Mouse (Mus musculus) myocyte (in vitro differentiated cells): ENCODE data around the gene Tvp23b. TPM values are rescaled to one million over a fixed set of nuclear protein-coding genes. Genes with fewer than 3 reads are reported as not detected.

ENCODE experiments used
- H3K27me3 ChIP-seq: one replicate; pipeline ENCODE4 v1.6.1; 2011; ENCODE audit not compliant: control insufficient read depth, insufficient read depth, insufficient read length
- H3K36me3 ChIP-seq: one replicate; pipeline ENCODE4 v1.6.1; 2011; ENCODE audit not compliant: control insufficient read depth, insufficient read depth
- H3K4me2 ChIP-seq: one replicate; pipeline ENCODE4 v1.6.1; 2011; ENCODE audit warnings: low read depth, control low read depth
- H3K4me3 ChIP-seq: one replicate; pipeline ENCODE4 v1.5.1; 2011; ENCODE audit warnings: mild to moderate bottlenecking, control low read depth, moderate library complexity
- H3K79me2 ChIP-seq: one replicate; pipeline ENCODE4 v1.6.1; 2011; ENCODE audit not compliant: control insufficient read depth, insufficient read depth
- H3ac ChIP-seq: one replicate; pipeline ENCODE4 v1.6.1; 2011; ENCODE audit not compliant: control insufficient read depth, insufficient read length
- CEBPB ChIP-seq: IDR thresholded peaks from 2 replicates; pipeline ENCODE4 v1.6.1; 2011; ENCODE audit warnings: mild to moderate bottlenecking, moderate library complexity; ENCODE audit not compliant: poor library complexity, insufficient read depth, severe bottlenecking
- E2F4 ChIP-seq: IDR thresholded peaks from one replicate; pipeline ENCODE4 v1.6.1; 2011; ENCODE audit warnings: mild to moderate bottlenecking, control low read depth, moderate library complexity; ENCODE audit not compliant: insufficient read depth
- MAX ChIP-seq: IDR thresholded peaks from one replicate; pipeline ENCODE4 v1.6.1; 2011; ENCODE audit warnings: low read depth, mild to moderate bottlenecking, control low read depth
- MYOD1 ChIP-seq, 3 experiments: IDR thresholded peaks; one replicate each; pipeline ENCODE4 v1.6.1; 2011; ENCODE audit warnings: control low read depth in 2 of 3, low read depth in 2 of 3, mild to moderate bottlenecking in 2 of 3, moderate library complexity in 1 of 3; ENCODE audit not compliant: insufficient read length in 2 of 3, control insufficient read depth in 1 of 3
- MYOG ChIP-seq, 3 experiments: IDR thresholded peaks; one replicate each; pipeline ENCODE4 v1.6.1; 2011; ENCODE audit warnings: control low read depth in 2 of 3, low read depth in 2 of 3, mild to moderate bottlenecking in 2 of 3; ENCODE audit not compliant: insufficient read length in 2 of 3, control insufficient read depth in 1 of 3, insufficient read depth in 1 of 3
- POLR2A ChIP-seq: IDR thresholded peaks from one replicate; pipeline ENCODE4 v1.6.1; 2011; ENCODE audit warnings: low read depth, mild to moderate bottlenecking, control low read depth, moderate library complexity; ENCODE audit not compliant: insufficient read length
- POLR2AphosphoS2 ChIP-seq: IDR thresholded peaks from one replicate; pipeline ENCODE4 v1.6.1; 2011; ENCODE audit warnings: low read depth, control low read depth; ENCODE audit not compliant: insufficient read length
- REST ChIP-seq: IDR thresholded peaks from one replicate; pipeline ENCODE4 v1.6.1; 2011; ENCODE audit warnings: mild to moderate bottlenecking, control low read depth, moderate library complexity; ENCODE audit not compliant: insufficient read depth, insufficient read length
- SRF ChIP-seq: IDR thresholded peaks from one replicate; pipeline ENCODE4 v1.6.1; 2011; ENCODE audit warnings: low read depth; ENCODE audit not compliant: control insufficient read depth, insufficient read length
- TCF12 ChIP-seq: IDR thresholded peaks from one replicate; pipeline ENCODE4 v1.6.1; 2011; ENCODE audit warnings: mild to moderate bottlenecking, control low read depth; ENCODE audit not compliant: poor library complexity, insufficient read depth, severe bottlenecking
- TCF3 ChIP-seq: IDR thresholded peaks from one replicate; pipeline ENCODE4 v1.6.1; 2011; ENCODE audit warnings: low read depth, control low read depth; ENCODE audit not compliant: insufficient read length
- USF1 ChIP-seq: IDR thresholded peaks from one replicate; pipeline ENCODE4 v1.6.1; 2011; ENCODE audit warnings: low read depth, mild to moderate bottlenecking, control low read depth, moderate library complexity
- polyA plus RNA-seq: library from polyadenylated mRNA; unstranded; fragments of >200 nt; fragmentation: generic; extraction: Trizol; gene quantifications from one replicate; pipeline ENCODE4 v1.2.1, GENCODE M21; 2012; ENCODE audit warnings: missing spikeins

Gene Tvp23b
- polyA plus RNA-seq, 1 experiment, result 18.2 TPM

DNA sequence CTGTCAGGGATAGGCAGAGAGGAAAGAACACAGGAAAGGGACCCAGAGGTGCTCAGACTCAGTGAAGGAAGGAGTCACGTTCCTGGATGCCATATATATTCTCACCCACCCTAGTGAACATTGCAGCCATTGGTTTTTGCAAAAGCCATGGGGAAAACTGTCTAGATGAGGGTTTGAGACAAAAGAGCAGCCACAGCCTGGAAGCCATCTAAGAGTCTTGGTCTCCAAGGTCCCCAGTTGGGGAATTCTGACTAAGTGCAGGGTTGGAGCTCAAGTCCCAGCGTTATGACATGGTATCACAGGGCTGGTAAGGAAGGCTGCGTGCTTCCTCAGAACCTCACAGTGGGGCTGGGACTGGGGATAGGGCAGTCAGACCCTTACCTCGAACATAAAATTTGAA is 13.7 kb upstream of the Tvp23b start:
- H3K36me3 ChIP-seq, result no peaks in the 10 kb centered on the region
- TF ChIP-seq E2F4 (no peak), USF1 (no peak), CEBPB (no peak), SRF (no peak), MAX (no peak), MYOD1 (IDR thresholded peaks at IDR 0.05; ENCODE audit: control insufficient read depth in 1 of 3, insufficient read length in 2 of 3, low read depth in 2 of 3) (no peak), TCF3 (no peak), REST (no peak), MYOG (IDR thresholded peaks at IDR 0.05; ENCODE audit: control insufficient read depth in 1 of 3, insufficient read depth in 1 of 3, insufficient read length in 2 of 3, low read depth in 2 of 3) (no peak), POLR2AphosphoS2 (no peak), POLR2A (no peak), TCF12 (no peak)
- H3K27me3 ChIP-seq, result peaks cover 26% of the 10 kb centered on the region
- no peaks in the 10 kb centered on the region for H3K79me2 ChIP-seq
- H3ac ChIP-seq, result no peak overlapping the region
- no peak overlapping the region for H3K4me2 ChIP-seq
- H3K4me3 ChIP-seq, result no peak overlapping the region

DNA sequence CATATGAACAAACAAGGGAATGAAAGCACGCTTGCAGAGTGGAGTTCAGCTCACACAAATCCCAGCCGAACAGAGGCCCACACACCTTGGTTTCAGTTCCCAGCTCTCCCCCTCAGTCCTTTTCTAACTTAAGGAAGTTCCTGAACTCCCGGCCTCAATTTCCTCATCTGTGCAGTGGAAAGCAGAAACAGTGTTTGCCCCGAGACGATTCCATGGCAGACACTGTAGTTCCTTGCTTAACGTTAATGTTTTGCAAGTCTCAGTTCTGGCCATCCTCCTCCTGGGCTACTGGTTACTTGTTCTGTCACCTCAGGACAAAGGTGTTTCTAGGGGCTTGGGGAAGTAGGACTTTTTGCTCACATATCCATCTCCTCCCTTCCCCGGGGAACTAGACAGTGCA is 12.6 kb upstream of the Tvp23b start:
- TF ChIP-seq USF1, result no peak
- no peak for TF ChIP-seq MAX
- no peak for TF ChIP-seq MYOD1 (IDR thresholded peaks at IDR 0.05; ENCODE audit: control insufficient read depth in 1 of 3, insufficient read length in 2 of 3, low read depth in 2 of 3)
- TF ChIP-seq SRF, result no peak
- TF ChIP-seq REST, result no peak
- no peak for TF ChIP-seq POLR2AphosphoS2
- no peak for TF ChIP-seq MYOG (IDR thresholded peaks at IDR 0.05; ENCODE audit: control insufficient read depth in 1 of 3, insufficient read depth in 1 of 3, insufficient read length in 2 of 3, low read depth in 2 of 3)
- TF ChIP-seq TCF3, result no peak
- TF ChIP-seq E2F4, result no peak
- TF ChIP-seq CEBPB, result no peak
- no peak for TF ChIP-seq TCF12
- H3K4me2 ChIP-seq, result no peak overlapping the region

DNA sequence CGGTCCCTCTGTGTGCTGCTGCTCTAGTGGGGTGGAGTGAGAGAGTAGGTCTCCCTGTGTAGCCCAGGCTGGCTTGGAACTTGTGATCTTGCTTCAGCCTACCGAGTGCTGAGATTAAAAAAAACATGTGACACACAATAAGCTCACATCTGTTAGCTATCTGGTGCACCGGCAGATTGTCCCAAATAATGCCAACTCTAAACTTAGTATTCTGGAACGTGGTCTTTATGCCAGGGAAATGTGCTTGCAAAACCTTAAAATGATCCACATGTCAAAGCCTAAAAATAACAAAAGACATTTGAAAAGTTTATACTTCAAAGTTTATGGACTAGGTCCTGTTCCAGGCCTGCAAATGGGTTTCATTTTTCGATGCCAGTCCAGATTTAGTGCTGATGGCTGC is 10.1 kb upstream of the Tvp23b start:
- Histone ChIP-seq H3K27me3 (peaks cover 10% of the 10 kb centered on the region), H3K4me2 (no peak overlapping the region), H3K4me3 (no peak overlapping the region), H3K36me3 (no peaks in the 10 kb centered on the region), H3ac (no peak overlapping the region), H3K79me2 (no peaks in the 10 kb centered on the region)
- no peak for TF ChIP-seq USF1

More for the DNA sequence above, 12.6 kb upstream of the Tvp23b start:
- Histone ChIP-seq H3ac (no peak overlapping the region), H3K27me3 (peaks cover 18% of the 10 kb centered on the region), H3K79me2 (no peaks in the 10 kb centered on the region), H3K36me3 (no peaks in the 10 kb centered on the region), H3K4me3 (no peak overlapping the region)

DNA sequence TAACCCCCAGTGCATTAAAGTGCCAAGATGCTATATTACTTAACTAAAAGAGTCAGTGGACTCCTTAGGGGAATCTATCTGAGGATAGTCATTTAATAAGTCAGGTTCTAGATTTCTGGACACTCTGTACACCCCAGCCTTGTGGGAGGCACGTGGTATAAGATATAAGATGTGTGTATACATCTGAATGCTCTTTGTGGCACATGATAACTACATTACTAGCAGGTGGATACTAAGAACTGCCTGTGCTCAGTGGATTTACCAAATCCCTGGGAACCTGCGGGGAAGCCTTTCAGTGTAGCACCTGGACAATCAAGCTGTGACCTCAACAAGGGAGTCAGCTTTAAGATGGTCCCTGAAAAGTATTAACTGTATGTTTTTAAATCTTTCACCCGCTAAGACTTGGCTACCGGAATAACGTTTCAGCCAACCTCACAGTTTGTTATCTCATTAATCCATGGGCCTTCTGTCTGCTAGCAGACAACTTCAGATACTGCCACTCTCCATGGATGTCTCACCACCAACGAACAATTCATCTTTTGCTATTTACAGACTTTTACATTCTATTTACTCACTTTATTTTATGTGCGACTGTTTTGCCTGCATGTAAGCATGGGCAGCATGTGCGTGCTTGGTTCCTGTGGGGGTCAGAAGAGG is 9.4 kb upstream of the Tvp23b start:
- H3K4me2 ChIP-seq, result no peak overlapping the region
- no peak overlapping the region for H3ac ChIP-seq
- TF ChIP-seq MAX, result no peak
- no peak for TF ChIP-seq REST
- H3K36me3 ChIP-seq, result no peaks in the 10 kb centered on the region
- H3K4me3 ChIP-seq, result no peak overlapping the region
- peaks cover 10% of the 10 kb centered on the region for H3K27me3 ChIP-seq
- H3K79me2 ChIP-seq, result no peaks in the 10 kb centered on the region

DNA sequence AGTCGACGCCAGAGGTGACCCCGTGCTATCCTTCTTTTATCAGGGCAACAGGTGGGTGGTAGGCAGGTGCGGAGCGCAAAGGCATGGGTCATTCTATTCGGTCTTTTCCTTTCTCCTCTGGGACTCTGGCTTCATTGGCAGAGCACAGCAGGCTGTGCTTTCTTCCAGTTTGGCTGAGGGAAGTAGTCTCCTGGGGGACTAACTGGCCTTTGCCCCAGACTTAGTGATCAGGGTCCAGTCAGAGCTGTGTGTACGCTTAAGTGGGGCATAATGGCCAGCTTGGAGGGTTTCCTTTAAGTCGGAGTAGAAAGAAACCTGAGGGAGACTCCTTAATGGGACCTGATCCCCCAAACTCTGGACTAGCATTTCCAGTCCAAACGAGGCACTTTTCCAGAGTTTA is 5.8 kb upstream of the Tvp23b start:
- H3K36me3 ChIP-seq, result no peaks in the 10 kb centered on the region
- TF ChIP-seq CEBPB (no peak), E2F4 (no peak), TCF3 (no peak), TCF12 (no peak), MYOD1 (IDR thresholded peaks at IDR 0.05; ENCODE audit: control insufficient read depth in 1 of 3, insufficient read length in 2 of 3, low read depth in 2 of 3) (no peak), USF1 (no peak), POLR2AphosphoS2 (no peak), MAX (no peak), REST (no peak), SRF (no peak), POLR2A (no peak), MYOG (IDR thresholded peaks at IDR 0.05; ENCODE audit: control insufficient read depth in 1 of 3, insufficient read depth in 1 of 3, insufficient read length in 2 of 3, low read depth in 2 of 3) (no peak)
- H3K79me2 ChIP-seq, result no peaks in the 10 kb centered on the region
- peaks cover 4% of the 10 kb centered on the region for H3K27me3 ChIP-seq
- H3ac ChIP-seq, result no peak overlapping the region
- H3K4me2 ChIP-seq, result no peak overlapping the region
- no peak overlapping the region for H3K4me3 ChIP-seq
